Mouse (Mus musculus) layer of hippocampus, postnatal 14 days (tissue): ENCODE measurements at regions not wholly inside any gene's neighbourhood (a gene's known extent, or its start where the extent isn't known, plus 50 kb on each side); places are given as distances from the start of the nearest gene placed in this dataset.
A peak's percentile ranks its signal among the peaks of the same experiment; 100 is the strongest.

ENCODE experiments used
- DNase-seq, 2 experiments: peaks; one replicate each; pipeline ENCODE4 v3.0.0; 2021 to 2022; ENCODE audit warnings: low spot score in 2 of 2, mixed read lengths in 1 of 2

- DNase-seq: no peak
Observed at GRCm38 (mm10) chrX:140164859-140165258, 102.2 kb downstream of the Pih1h3b start.

DNA sequence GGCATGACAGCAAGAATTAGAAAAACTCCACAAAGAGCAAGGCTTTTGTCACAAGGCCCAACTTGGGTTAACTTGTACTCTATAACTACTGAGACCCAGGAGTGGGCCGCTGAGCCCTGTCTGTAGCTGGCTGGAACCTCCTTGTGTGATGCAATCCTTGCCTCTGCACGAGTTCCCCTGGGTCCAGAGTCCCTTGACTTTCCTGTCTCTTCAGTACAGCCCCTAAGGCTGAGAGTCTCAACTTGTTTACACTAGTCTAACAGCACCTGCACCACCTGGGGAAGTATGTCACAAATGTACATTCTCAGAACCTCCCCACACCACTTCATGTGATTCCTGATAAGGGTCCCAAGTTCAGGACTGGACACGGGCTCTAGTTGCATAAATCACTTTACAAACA lies 103.3 kb downstream of the Pih1h3b start:
- DNase-seq: no peak

DNA sequence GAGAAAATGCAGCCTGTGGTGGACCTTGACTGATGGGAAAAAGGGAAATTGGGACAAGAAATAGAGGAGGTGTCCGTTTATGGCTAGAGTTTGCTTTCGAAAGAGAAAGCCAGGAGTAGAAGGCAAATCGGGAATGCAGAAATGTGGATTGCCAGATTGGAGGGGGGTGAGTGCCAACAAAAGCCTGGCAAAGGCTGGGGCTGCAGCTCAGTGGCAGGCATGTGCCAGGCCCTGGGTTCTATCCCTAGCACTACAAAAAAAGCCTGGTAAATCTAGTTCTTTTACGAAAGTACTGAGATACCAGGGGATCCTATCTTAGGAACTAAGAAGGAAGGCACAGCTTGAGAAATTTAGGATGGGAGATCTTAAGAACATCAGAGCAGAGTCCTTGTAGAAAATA lies 117.2 kb downstream of the Pih1h3b start:
- DNase-seq: peak; percentile 27 to 49

DNA sequence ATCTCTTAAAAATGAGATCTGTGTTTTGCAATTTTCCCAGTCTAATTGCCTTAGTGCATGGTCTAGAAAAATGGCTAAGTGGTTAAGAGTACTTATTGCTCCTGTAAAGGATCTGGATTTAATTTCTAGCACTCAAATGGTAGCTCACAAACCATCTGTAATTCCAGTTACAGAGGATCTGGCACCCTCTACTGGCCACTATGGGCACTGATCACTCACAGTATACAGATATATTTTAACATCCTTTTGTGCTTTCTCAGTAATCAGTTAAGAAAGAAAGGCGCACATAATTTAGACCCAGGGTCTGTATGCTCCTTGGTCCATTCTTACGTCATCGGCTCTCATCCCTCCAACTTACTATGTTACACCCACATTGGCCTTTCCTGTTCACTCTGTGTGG lies 120.3 kb downstream of the Pih1h3b start:
- no peak for DNase-seq

DNA sequence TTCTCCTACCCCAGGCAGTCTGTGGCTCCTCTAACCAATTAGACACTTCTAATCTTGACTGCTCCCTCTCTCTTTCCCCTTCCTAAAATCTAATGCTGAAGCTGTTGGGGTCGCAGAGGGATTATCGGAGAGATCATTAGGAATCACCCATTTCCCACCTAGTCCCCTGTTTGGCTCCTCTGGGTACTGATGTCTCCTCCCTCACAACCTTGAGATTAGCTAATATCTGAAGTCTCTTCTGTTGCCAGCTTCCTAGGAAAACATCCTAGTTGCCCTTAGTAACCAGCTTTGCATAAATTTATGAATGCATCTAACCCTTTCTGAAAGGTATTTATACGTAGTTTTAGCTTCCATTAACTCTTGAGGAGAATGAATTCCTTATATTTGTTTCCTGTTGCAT lies 138.4 kb upstream of the Frmpd3 start:
- DNase-seq: no peak

GRCm38 (mm10) chrX:140208791-140209190 lies 133.3 kb upstream of the Frmpd3 start:
- no peak for DNase-seq

GRCm38 (mm10) chrX:140212644-140213361 lies 129.3 kb upstream of the Frmpd3 start:
- no peak for DNase-seq

DNA sequence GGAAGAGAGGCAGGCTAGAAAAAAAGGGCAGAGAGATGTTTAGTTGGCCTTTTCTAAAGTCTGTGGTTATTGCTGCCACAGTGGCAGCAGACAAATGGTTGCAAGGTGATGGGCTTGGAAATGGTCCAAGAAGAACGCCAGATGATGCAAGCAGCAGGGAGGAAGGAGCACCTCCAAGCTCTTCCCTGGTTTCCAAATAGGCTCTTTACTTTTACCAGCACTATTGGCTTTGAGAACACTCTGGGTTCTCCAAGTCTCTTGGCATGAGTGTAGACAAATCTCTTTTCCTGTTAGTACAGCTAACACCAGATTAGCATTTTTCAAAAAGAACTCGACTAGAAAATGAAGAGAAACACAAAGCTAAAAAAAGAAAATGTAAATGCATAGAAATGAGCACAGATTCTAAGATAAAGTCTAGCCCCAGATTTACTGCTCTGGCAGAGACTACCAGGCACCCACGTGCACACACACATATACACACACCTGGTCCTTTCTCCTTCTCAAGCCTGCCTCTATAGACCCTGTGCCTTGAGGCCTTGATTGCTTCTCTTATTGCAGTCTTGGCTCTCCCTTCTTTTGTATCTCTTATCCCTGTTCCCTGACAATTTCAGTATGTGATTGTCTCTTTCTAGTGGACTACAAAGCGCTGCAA lies 127.7 kb upstream of the Frmpd3 start:
- DNase-seq: no peak

DNA sequence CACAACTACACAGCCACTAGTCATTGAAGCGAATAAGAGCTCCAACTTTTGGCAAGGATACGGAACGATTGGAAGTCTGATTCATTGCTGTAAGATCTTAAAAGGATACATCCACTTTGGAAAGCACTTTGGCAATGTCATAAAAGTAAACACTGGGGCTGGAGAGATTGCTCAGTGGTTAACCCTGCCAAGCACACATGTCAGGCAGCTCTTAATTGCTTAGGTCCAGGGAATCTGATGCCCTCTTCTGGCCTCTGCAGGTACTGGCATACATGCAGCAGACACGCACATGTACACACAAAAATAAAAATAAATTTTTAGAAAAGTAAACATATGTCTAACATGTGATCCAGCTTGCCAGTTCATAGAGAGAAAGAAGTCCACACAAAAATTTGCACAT lies 86.3 kb upstream of the Frmpd3 start:
- DNase-seq: no peak

GRCm38 (mm10) chrX:140269742-140270457 lies 72.2 kb upstream of the Frmpd3 start:
- no peak for DNase-seq

GRCm38 (mm10) chrX:140277327-140277947 lies 64.6 kb upstream of the Frmpd3 start:
- no peak for DNase-seq

- peak in 1 of 2 experiments; percentile 21 for DNase-seq
Observed at GRCm38 (mm10) chrX:140277978-140278729, 63.9 kb upstream of the Frmpd3 start.

DNA sequence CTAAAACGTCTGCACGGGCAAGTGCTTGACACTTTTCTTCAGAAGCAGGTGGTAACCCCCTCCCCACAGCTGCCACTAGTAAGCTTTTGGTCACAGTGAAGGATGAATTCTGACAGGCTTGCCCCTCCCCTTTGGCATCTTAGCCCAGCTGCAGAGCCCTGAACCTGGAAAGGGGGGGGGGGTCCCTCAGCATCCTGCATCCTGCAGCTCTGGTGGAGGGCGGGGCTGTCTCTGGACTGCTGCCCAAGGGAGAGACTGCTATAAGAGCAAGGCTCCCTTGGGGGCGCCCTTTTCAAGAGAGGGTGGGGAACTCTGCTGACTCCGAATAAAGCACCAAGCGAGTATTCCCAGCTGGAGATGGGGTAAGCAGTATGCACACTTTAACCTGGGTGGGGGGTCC lies 62.8 kb upstream of the Frmpd3 start:
- peak in 1 of 2 experiments; percentile 20 for DNase-seq

GRCm38 (mm10) chrX:140280016-140280415 lies 62.0 kb upstream of the Frmpd3 start:
- DNase-seq: no peak
